Mouse (Mus musculus) liver, embryonic 13.5 days (tissue): ENCODE results near the gene Mnat1. TPM values are rescaled to one million over a fixed set of nuclear protein-coding genes. Genes with fewer than 3 reads are reported as not detected.

Experiments
- ATAC-seq: fragments of 200-750 bp; cut with Nextera tagmentation; 2 replicates; pipeline ENCODE4 v1.8.0; 2017; ENCODE audit warnings: low read depth, mild to moderate bottlenecking, moderate number of reproducible peaks, moderate library complexity
- DNase-seq: peaks from one replicate; pipeline ENCODE4 v3.0.0; 2022
- H3K27ac ChIP-seq: fragments of 300-500 bp; sonication (generic); 2 replicates; pipeline ENCODE4 v1.5.1; 2015; ENCODE audit warnings: moderate library complexity, mild to moderate bottlenecking, inconsistent platforms
- H3K27me3 ChIP-seq: fragments of 300-500 bp; sonication (generic); 2 replicates; pipeline ENCODE4 v1.6.1; 2015; ENCODE audit warnings: mild to moderate bottlenecking, inconsistent platforms
- H3K36me3 ChIP-seq: fragments of 300-500 bp; sonication (generic); 2 replicates; pipeline ENCODE4 v1.6.1; 2015; ENCODE audit warnings: mild to moderate bottlenecking, inconsistent platforms
- H3K4me1 ChIP-seq: fragments of 300-500 bp; sonication (generic); replicated peaks from 2 replicates; pipeline ENCODE4 v1.6.1; 2015; ENCODE audit warnings: inconsistent platforms
- H3K4me2 ChIP-seq: fragments of 300-500 bp; sonication (generic); 2 replicates; pipeline ENCODE4 v1.6.1; 2015; ENCODE audit warnings: inconsistent platforms, mild to moderate bottlenecking, moderate library complexity
- H3K4me3 ChIP-seq: fragments of 300-500 bp; sonication (generic); replicated peaks from 2 replicates; pipeline ENCODE4 v1.5.1; 2015; ENCODE audit warnings: mild to moderate bottlenecking, inconsistent platforms
- H3K9ac ChIP-seq: fragments of 300-500 bp; sonication (generic); 2 replicates; pipeline ENCODE4 v1.6.1; 2015; ENCODE audit warnings: mild to moderate bottlenecking, inconsistent platforms
- H3K9me3 ChIP-seq: fragments of 300-500 bp; sonication (generic); replicated peaks from 2 replicates; pipeline ENCODE4 v1.6.1; 2016; ENCODE audit warnings: inconsistent platforms
- WGBS: fragments of 180-500 bp; shearing (Covaris S2); methylation state at CpG from one replicate; pipeline ENCODE4 v1.1.7; 2015; ENCODE audit not compliant: insufficient replicate concordance; 5-methylcytosine and 5-hydroxymethylcytosine counted together
- polyA plus RNA-seq: library from polyadenylated mRNA; unstranded; fragments of >200 nt; fragmentation: Nextera tagmentation; extraction: Ambion mirVana; gene quantifications from 2 replicates; pipeline ENCODE4 v1.2.1, GENCODE M21; 2015

Gene Mnat1
- polyA plus RNA-seq, 1 experiment from 2014 or later = 11.9 TPM

- WGBS = 44% methylated on average over 4 of the region's 4 CpGs
- Histone ChIP-seq H3K9me3 (no peaks in the 10 kb centered on the region), H3K36me3 (no peaks in the 10 kb centered on the region), H3K9ac (no peak overlapping the region), H3K27me3 (no peaks in the 10 kb centered on the region), H3K4me3 (no peak overlapping the region), H3K4me2 (no peak overlapping the region), H3K4me1 (peaks cover 13% of the 10 kb centered on the region), H3K27ac (no peak overlapping the region)
- no peak for ATAC-seq
- DNase-seq = no peak
Observed at GRCm38 (mm10) chr12:73207008-73207407, 83.5 kb downstream of the Mnat1 start.

GRCm38 (mm10) chr12:73207461-73207860, 83.9 kb downstream of the Mnat1 start:
- Histone ChIP-seq H3K9me3 (no peaks in the 10 kb centered on the region), H3K27ac (no peak overlapping the region), H3K27me3 (no peaks in the 10 kb centered on the region), H3K9ac (no peak overlapping the region), H3K4me2 (no peak overlapping the region), H3K4me1 (peaks cover 13% of the 10 kb centered on the region), H3K4me3 (no peak overlapping the region), H3K36me3 (no peaks in the 10 kb centered on the region)
- ATAC-seq (no peak), DNase-seq (no peak)
- WGBS = 68% methylated on average over 1 of the region's 1 CpGs

- Histone ChIP-seq H3K4me1 (peaks cover 13% of the 10 kb centered on the region), H3K27ac (no peak overlapping the region), H3K27me3 (no peaks in the 10 kb centered on the region), H3K4me3 (no peak overlapping the region), H3K9ac (no peak overlapping the region), H3K9me3 (no peaks in the 10 kb centered on the region), H3K4me2 (no peak overlapping the region), H3K36me3 (no peaks in the 10 kb centered on the region)
- DNase-seq = no peak
- 77% methylated on average over 4 of the region's 4 CpGs for WGBS
- ATAC-seq = no peak
Observed at GRCm38 (mm10) chr12:73208518-73208917, 85.0 kb downstream of the Mnat1 start.

GRCm38 (mm10) chr12:73209117-73209516, 85.6 kb downstream of the Mnat1 start:
- Histone ChIP-seq H3K9me3 (no peaks in the 10 kb centered on the region), H3K4me3 (no peak overlapping the region), H3K36me3 (no peaks in the 10 kb centered on the region), H3K9ac (no peak overlapping the region), H3K27me3 (no peaks in the 10 kb centered on the region), H3K4me1 (peaks cover 13% of the 10 kb centered on the region), H3K27ac (no peak overlapping the region), H3K4me2 (no peak overlapping the region)
- 70% methylated on average over 1 of the region's 1 CpGs for WGBS
- no peak for DNase-seq
- ATAC-seq = no peak

GRCm38 (mm10) chr12:73210454-73210853, 86.9 kb downstream of the Mnat1 start:
- no peak overlapping the region for H3K9ac ChIP-seq
- H3K4me2 ChIP-seq = no peak overlapping the region
- WGBS = 59% methylated on average over 3 of the region's 3 CpGs
- DNase-seq (no peak), ATAC-seq (no peak)
- H3K4me3 ChIP-seq = no peak overlapping the region
- no peak overlapping the region for H3K27ac ChIP-seq
- no peaks in the 10 kb centered on the region for H3K27me3 ChIP-seq
- H3K36me3 ChIP-seq = no peaks in the 10 kb centered on the region
- H3K4me1 ChIP-seq = peaks cover 14% of the 10 kb centered on the region
- no peaks in the 10 kb centered on the region for H3K9me3 ChIP-seq

- peaks cover 13% of the 10 kb centered on the region for H3K36me3 ChIP-seq
- H3K4me1 ChIP-seq = peaks cover 4% of the 10 kb centered on the region; the same call in 1 of the 2 replicates
- 44% methylated on average over 5 of the region's 5 CpGs for WGBS
Observed at GRCm38 (mm10) chr12:73215773-73216172, 92.3 kb downstream of the Mnat1 start.

GRCm38 (mm10) chr12:73218632-73219031, 95.1 kb downstream of the Mnat1 start:
- H3K27me3 ChIP-seq = no peaks in the 10 kb centered on the region
- no peak overlapping the region for H3K9ac ChIP-seq
- no peak overlapping the region for H3K4me3 ChIP-seq
- H3K36me3 ChIP-seq = peaks cover 13% of the 10 kb centered on the region
- WGBS = 83% methylated on average over 5 of the region's 5 CpGs
- DNase-seq = no peak
- H3K4me1 ChIP-seq = peaks cover 8% of the 10 kb centered on the region; the same call in 1 of the 2 replicates
- H3K27ac ChIP-seq = no peak overlapping the region
- no peaks in the 10 kb centered on the region for H3K9me3 ChIP-seq
- no peak overlapping the region for H3K4me2 ChIP-seq
- no peak for ATAC-seq

More at GRCm38 (mm10) chr12:73215773-73216172, 92.3 kb downstream of the Mnat1 start:
- Histone ChIP-seq H3K27ac (no peak overlapping the region), H3K9ac (no peak overlapping the region), H3K9me3 (no peaks in the 10 kb centered on the region), H3K4me3 (no peak overlapping the region), H3K4me2 (no peak overlapping the region), H3K27me3 (no peaks in the 10 kb centered on the region)
- ATAC-seq = no peak
- DNase-seq = no peak

GRCm38 (mm10) chr12:73221235-73221634, 97.7 kb downstream of the Mnat1 start:
- peaks cover 13% of the 10 kb centered on the region for H3K36me3 ChIP-seq

GRCm38 (mm10) chr12:73223872-73224271, 100.4 kb downstream of the Mnat1 start:
- H3K27me3 ChIP-seq = no peaks in the 10 kb centered on the region
- H3K4me2 ChIP-seq = no peak overlapping the region
- DNase-seq (no peak), ATAC-seq (no peak)
- no peaks in the 10 kb centered on the region for H3K9me3 ChIP-seq
- 74% methylated on average over 6 of the region's 6 CpGs for WGBS
- H3K9ac ChIP-seq = no peak overlapping the region
- no peak overlapping the region for H3K27ac ChIP-seq
- H3K36me3 ChIP-seq = peaks cover 10% of the 10 kb centered on the region
- H3K4me1 ChIP-seq = peaks cover 4% of the 10 kb centered on the region; the same call in 1 of the 2 replicates
- H3K4me3 ChIP-seq = no peak overlapping the region

More at GRCm38 (mm10) chr12:73221235-73221634, 97.7 kb downstream of the Mnat1 start:
- 21% methylated on average over 3 of the region's 3 CpGs for WGBS
- no peak for DNase-seq
- peak; percentile 74 for ATAC-seq
- Histone ChIP-seq H3K9me3 (no peaks in the 10 kb centered on the region), H3K27ac (no peak overlapping the region), H3K4me1 (peaks cover 4% of the 10 kb centered on the region; the same call in 1 of the 2 replicates), H3K27me3 (no peaks in the 10 kb centered on the region), H3K4me2 (no peak overlapping the region), H3K4me3 (no peak overlapping the region), H3K9ac (no peak overlapping the region)

GRCm38 (mm10) chr12:73228427-73228826, 104.9 kb downstream of the Mnat1 start:
- no peaks in the 10 kb centered on the region; the same call in 1 of the 2 replicates for H3K36me3 ChIP-seq
- WGBS = 84% methylated on average over 3 of the region's 3 CpGs
- no peak for ATAC-seq
- H3K4me3 ChIP-seq = no peak overlapping the region
- H3K9ac ChIP-seq = no peak overlapping the region
- no peak overlapping the region for H3K27ac ChIP-seq
- H3K4me2 ChIP-seq = no peak overlapping the region
- H3K9me3 ChIP-seq = no peaks in the 10 kb centered on the region
- no peaks in the 10 kb centered on the region for H3K27me3 ChIP-seq
- DNase-seq = no peak
- H3K4me1 ChIP-seq = no peaks in the 10 kb centered on the region

GRCm38 (mm10) chr12:73230196-73230595, 106.7 kb downstream of the Mnat1 start:
- no peak for DNase-seq
- no peak for ATAC-seq

GRCm38 (mm10) chr12:73231552-73231951, 108.0 kb downstream of the Mnat1 start:
- Histone ChIP-seq H3K27me3 (no peaks in the 10 kb centered on the region), H3K36me3 (no peaks in the 10 kb centered on the region), H3K4me1 (no peaks in the 10 kb centered on the region), H3K4me2 (no peak overlapping the region), H3K9ac (no peak overlapping the region), H3K4me3 (no peak overlapping the region), H3K9me3 (no peaks in the 10 kb centered on the region), H3K27ac (no peak overlapping the region)
- ATAC-seq (no peak), DNase-seq (no peak)

More at GRCm38 (mm10) chr12:73230196-73230595, 106.7 kb downstream of the Mnat1 start:
- H3K4me1 ChIP-seq = no peaks in the 10 kb centered on the region
- no peak overlapping the region for H3K9ac ChIP-seq
- H3K4me3 ChIP-seq = no peak overlapping the region
- no peak overlapping the region for H3K4me2 ChIP-seq
- H3K9me3 ChIP-seq = no peaks in the 10 kb centered on the region
- no peaks in the 10 kb centered on the region for H3K36me3 ChIP-seq
- H3K27ac ChIP-seq = no peak overlapping the region
- H3K27me3 ChIP-seq = no peaks in the 10 kb centered on the region
